In the genomic region with DNA sequence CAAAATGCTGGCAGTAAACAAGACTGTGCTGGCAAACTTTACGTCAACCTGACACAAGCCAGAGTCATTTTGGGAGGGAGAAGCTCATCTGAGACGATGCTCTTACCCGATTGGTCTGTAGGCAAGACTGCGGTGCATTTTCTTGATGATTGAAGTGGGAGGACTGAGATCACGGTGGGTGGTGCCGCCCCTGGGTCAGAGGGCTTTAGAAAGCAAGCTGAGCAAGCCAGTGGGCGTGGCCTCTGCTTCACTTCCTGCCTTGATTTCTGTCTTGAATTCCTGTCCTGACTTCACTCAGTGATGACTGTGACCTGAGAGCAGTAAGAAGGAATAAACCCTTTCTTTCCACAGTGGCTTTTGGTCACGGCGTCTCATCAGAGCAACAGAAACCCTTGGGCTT, we compare ENCODE assay signal across 13 mouse cellular contexts. TPM values are rescaled to one million over a fixed set of nuclear protein-coding genes. Genes with fewer than 3 reads are reported as not detected.
DNase-seq lines count a peak whose midpoint lies in the region; ATAC-seq and TF ChIP-seq lines count a peak whose summit lies in the region.
"Had no signal": no experiment of that assay in that cellular context is flagged by ENCODE, and none has a peak within 500 bp of the region (broad histone marks: within the 10 kb centered on the region; RNA-seq: fewer than 3 reads in every experiment).

No protein-coding gene starts in this region.

- intact Hi-C loops in gastrocnemius, adult 2 months (cut with DNase I), result no loop called here
- intact Hi-C loops in gastrocnemius, postnatal 14 days (cut with DNase I; ENCODE audit: low total_unique reads), result no loop called here

- H3K9me3 ChIP-seq in neural tube, embryonic 11.5 days (ENCODE audit: control insufficient read depth, low read length), result no peaks in the 10 kb centered on the region
- no peaks in the 10 kb centered on the region for H3K9me3 ChIP-seq in hindbrain, embryonic 15.5 days
- H3K9me3 ChIP-seq: forebrain, embryonic 15.5 days; liver, embryonic 15.5 days had no signal

- no peaks in the 10 kb centered on the region for H3K4me1 ChIP-seq in neural tube, embryonic 11.5 days (ENCODE audit: control insufficient read depth, insufficient read depth, low read length)
- no peaks in the 10 kb centered on the region; the same call in 1 of the 2 replicates for H3K4me1 ChIP-seq in hindbrain, embryonic 15.5 days (replicated peaks)
- H3K4me1 ChIP-seq: liver, embryonic 15.5 days had no signal

- no peak for TF ChIP-seq CTCF in gastrocnemius, adult 2 months (IDR thresholded peaks at IDR 0.05)

- H3K4me3 ChIP-seq in gastrocnemius, adult 2 months, result peak overlapping the region; percentile 44
- H3K4me3 ChIP-seq in neural tube, embryonic 11.5 days (ENCODE audit: low read depth, low read length), result no peak overlapping the region
- no peak overlapping the region for H3K4me3 ChIP-seq in hindbrain, embryonic 15.5 days
- H3K4me3 ChIP-seq: forebrain, embryonic 15.5 days; left cerebral cortex, adult 2 months; liver, embryonic 15.5 days had no signal

- no peak for DNase-seq in gastrocnemius, adult 2 months
- DNase-seq in gastrocnemius, postnatal 14 days, result no peak
- DNase-seq in neural tube, embryonic 11.5 days (ENCODE audit: low spot score), result peak; percentile 38
- DNase-seq in neural tube, embryonic 10.5 days (ENCODE audit: extremely low spot score, low spot score), result no peak
- DNase-seq in thymus, postnatal 25 days, result peak; percentile 34
- no peak for DNase-seq in ovary, postnatal 10 days (ENCODE audit: low spot score)
- DNase-seq in retina, embryonic 14.5 days (ENCODE audit: low spot score), result no peak
- DNase-seq: cerebellum, adult 9-11 months had no signal

- H3K4me2 ChIP-seq in neural tube, embryonic 11.5 days (ENCODE audit: low read depth), result no peak overlapping the region
- 0 out of 2 replicates have a peak overlapping the region, but pooled peaks have one; percentile 11 for H3K4me2 ChIP-seq in hindbrain, embryonic 15.5 days
- H3K4me2 ChIP-seq: forebrain, embryonic 15.5 days; liver, embryonic 15.5 days; midbrain, embryonic 11.5 days had no signal

- no peak for ATAC-seq in neural tube, embryonic 11.5 days (ENCODE audit: insufficient read depth, low FRiP score, low TSS enrichment)
- ATAC-seq in hindbrain, embryonic 15.5 days (ENCODE audit: low FRiP score, low read depth), result no peak
- ATAC-seq: forebrain, embryonic 15.5 days had no signal

- no peaks in the 10 kb centered on the region for H3K27me3 ChIP-seq in neural tube, embryonic 11.5 days (ENCODE audit: control insufficient read depth, insufficient read depth, low read length)
- H3K27me3 ChIP-seq in hindbrain, embryonic 15.5 days, result no peaks in the 10 kb centered on the region
- H3K27me3 ChIP-seq: forebrain, embryonic 15.5 days; liver, embryonic 15.5 days had no signal

- H3K36me3 ChIP-seq in neural tube, embryonic 11.5 days (ENCODE audit: control insufficient read depth, insufficient read depth, low read length), result no peaks in the 10 kb centered on the region
- H3K36me3 ChIP-seq in hindbrain, embryonic 15.5 days, result no peaks in the 10 kb centered on the region
- H3K36me3 ChIP-seq: forebrain, embryonic 15.5 days; liver, embryonic 15.5 days had no signal

- no peak overlapping the region for H3K27ac ChIP-seq in gastrocnemius, adult 2 months
- no peak overlapping the region for H3K27ac ChIP-seq in neural tube, embryonic 11.5 days (ENCODE audit: low read depth, low read length)
- H3K27ac ChIP-seq in hindbrain, embryonic 15.5 days (replicated peaks), result no peak overlapping the region
- H3K27ac ChIP-seq: forebrain, embryonic 15.5 days; left cerebral cortex, adult 2 months; liver, embryonic 15.5 days had no signal

- WGBS in neural tube, embryonic 11.5 days, result 61% methylated on average over 9 of the region's 9 CpGs
- 53% methylated on average over 9 of the region's 9 CpGs for WGBS in hindbrain, embryonic 15.5 days

- no peak overlapping the region for H3K9ac ChIP-seq in neural tube, embryonic 11.5 days (ENCODE audit: low read length)
- H3K9ac ChIP-seq in hindbrain, embryonic 15.5 days, result no peak overlapping the region
- H3K9ac ChIP-seq: forebrain, embryonic 15.5 days; liver, embryonic 15.5 days had no signal

RNA-seq across cellular contexts. Expression of a gene that starts 18.6 kb away (rescaled TPM):
- total RNA-seq in gastrocnemius, adult 2 months (2021), result 1 to 10 TPM; 2.5 to 6.2 TPM
- 1 to 10 TPM; 2.3 TPM for total RNA-seq in gastrocnemius, postnatal 14 days (2021)
- polyA plus RNA-seq in neural tube, embryonic 11.5 days (2014; fragmentation: Nextera tagmentation; extraction: Ambion mirVana), result 28.1 and 31.3 TPM in 2 replicates
- 23.4 and 26.9 TPM in 2 replicates for polyA plus RNA-seq in hindbrain, embryonic 15.5 days (2015; fragmentation: Nextera tagmentation; extraction: Ambion mirVana)

RNA-seq across cellular contexts. Expression of a gene that starts 50.8 kb away (rescaled TPM):
- total RNA-seq in gastrocnemius, adult 2 months (2021), result 100 to 1,000 TPM; 174 to 204 TPM
- 10 to 100 TPM; 84.1 to 84.5 TPM for total RNA-seq in gastrocnemius, postnatal 14 days (2021)
- 40.5 and 42.3 TPM in 2 replicates for polyA plus RNA-seq in neural tube, embryonic 11.5 days (2014; fragmentation: Nextera tagmentation; extraction: Ambion mirVana)
- 32.5 and 37.1 TPM in 2 replicates for polyA plus RNA-seq in hindbrain, embryonic 15.5 days (2015; fragmentation: Nextera tagmentation; extraction: Ambion mirVana)

Comparison
In these comparisons a context has a peak if more than half of its experiments do, and no peak if none do; other contexts are left out.
1. DNase-seq: peak in neural tube, embryonic 11.5 days (single experiment) and thymus, postnatal 25 days (single experiment); none in gastrocnemius, adult 2 months (single experiment), gastrocnemius, postnatal 14 days (single experiment), neural tube, embryonic 10.5 days (single experiment), ovary, postnatal 10 days (single experiment) and retina, embryonic 14.5 days (single experiment).